Mouse (Mus musculus) forebrain, postnatal 0 days (tissue): Measurements from ENCODE around the gene Efna1. TPM values are rescaled to one million over a fixed set of nuclear protein-coding genes. Genes with fewer than 3 reads are reported as not detected.

Source experiments
- ATAC-seq: fragments of 200-750 bp; cut with Nextera tagmentation; 2 replicates; pipeline ENCODE4 v1.8.0; 2017; ENCODE audit warnings: mild to moderate bottlenecking, moderate library complexity
- DNase-seq: peaks from one replicate; pipeline ENCODE4 v3.0.0-alpha.2; 2015
- H3K27ac ChIP-seq: fragments of 300-500 bp; sonication (generic); 2 replicates; pipeline ENCODE4 v1.5.1; 2014; ENCODE audit warnings: low read depth, mild to moderate bottlenecking, antibody characterized with exemption, low read length, moderate library complexity, mixed read lengths
- H3K27me3 ChIP-seq: fragments of 300-500 bp; sonication (generic); 2 replicates; pipeline ENCODE4 v1.6.1; 2014; ENCODE audit warnings: mild to moderate bottlenecking, low read length, mixed read lengths; ENCODE audit not compliant: insufficient read depth
- H3K36me3 ChIP-seq: fragments of 300-500 bp; sonication (generic); 2 replicates; pipeline ENCODE4 v1.6.1; 2014; ENCODE audit warnings: mild to moderate bottlenecking, moderate library complexity; ENCODE audit not compliant: insufficient read depth
- H3K4me1 ChIP-seq: fragments of 300-500 bp; sonication (generic); 2 replicates; pipeline ENCODE4 v1.6.1; 2014; ENCODE audit warnings: antibody characterized with exemption; ENCODE audit not compliant: insufficient read depth
- H3K4me2 ChIP-seq: fragments of 300-500 bp; sonication (generic); 2 replicates; pipeline ENCODE4 v1.6.1; 2014; ENCODE audit warnings: low read depth, mild to moderate bottlenecking, moderate library complexity
- H3K4me3 ChIP-seq: fragments of 300-500 bp; sonication (generic); 2 replicates; pipeline ENCODE4 v1.5.1; 2014; ENCODE audit warnings: low read depth, low read length, mixed read lengths
- H3K9ac ChIP-seq: fragments of 300-500 bp; sonication (generic); 2 replicates; pipeline ENCODE4 v1.6.1; 2014; ENCODE audit warnings: mild to moderate bottlenecking
- H3K9me3 ChIP-seq: fragments of 300-500 bp; sonication (generic); 2 replicates; pipeline ENCODE4 v1.6.1; 2016; ENCODE audit warnings: low read length
- CTCF ChIP-seq: sonication (generic); IDR thresholded peaks from 2 replicates; pipeline ENCODE4 v1.5.1; 2016; ENCODE audit warnings: antibody characterized with exemption, control low read depth, low read depth
- WGBS: fragments of 180-500 bp; shearing (Covaris S2); extraction: QIAGEN DNeasy Blood & Tissue Kit; methylation state at CpG from one replicate; pipeline ENCODE4 v1.1.7; 2014; 5-methylcytosine and 5-hydroxymethylcytosine counted together
- polyA plus RNA-seq: library from polyadenylated mRNA; unstranded; fragments of >200 nt; fragmentation: Nextera tagmentation; extraction: Ambion mirVana; gene quantifications from 2 replicates; pipeline ENCODE4 v1.2.1, GENCODE M21; 2015
- total RNA-seq: library from RNA; depleted of rRNA; stranded (reverse); fragments of >200 nt; gene quantifications from 2 replicates; pipeline ENCODE4 v1.2.3, GENCODE M21; 2014

Gene Efna1
- total and polyA plus RNA-seq, 2 experiments from 2014 or later, result 8.4 to 11.1 TPM

DNA sequence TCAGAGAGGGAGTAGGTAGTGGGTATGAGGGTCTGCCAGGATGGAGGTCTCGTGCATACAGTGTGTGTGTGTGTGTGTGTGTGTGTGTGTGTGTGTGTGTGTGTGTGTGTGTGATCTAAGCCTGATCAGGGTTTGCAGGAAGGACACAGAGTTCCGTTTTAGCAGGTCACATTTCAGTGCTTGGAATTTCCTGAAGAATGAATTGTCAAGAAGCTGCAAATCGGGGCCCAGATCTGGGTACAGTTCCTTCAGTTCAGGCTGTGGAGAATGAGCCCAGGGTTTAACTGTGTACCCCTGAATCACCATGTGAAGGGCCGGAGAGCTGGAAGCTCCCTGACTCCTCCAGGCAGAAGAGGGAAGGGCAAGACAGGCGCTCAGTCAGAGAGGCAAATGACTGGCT, 6.3 kb upstream of the Efna1 start:
- H3K36me3 ChIP-seq, result no peaks in the 10 kb centered on the region
- 64% methylated on average over 5 of the region's 5 CpGs for WGBS
- H3K27ac ChIP-seq, result no peak overlapping the region
- H3K9ac ChIP-seq, result no peak overlapping the region
- no peaks in the 10 kb centered on the region for H3K27me3 ChIP-seq
- no peaks in the 10 kb centered on the region for H3K4me1 ChIP-seq
- no peak for ATAC-seq
- H3K9me3 ChIP-seq, result no peaks in the 10 kb centered on the region
- no peak overlapping the region for H3K4me3 ChIP-seq
- no peak for TF ChIP-seq CTCF
- no peak for DNase-seq
- no peak overlapping the region for H3K4me2 ChIP-seq

DNA sequence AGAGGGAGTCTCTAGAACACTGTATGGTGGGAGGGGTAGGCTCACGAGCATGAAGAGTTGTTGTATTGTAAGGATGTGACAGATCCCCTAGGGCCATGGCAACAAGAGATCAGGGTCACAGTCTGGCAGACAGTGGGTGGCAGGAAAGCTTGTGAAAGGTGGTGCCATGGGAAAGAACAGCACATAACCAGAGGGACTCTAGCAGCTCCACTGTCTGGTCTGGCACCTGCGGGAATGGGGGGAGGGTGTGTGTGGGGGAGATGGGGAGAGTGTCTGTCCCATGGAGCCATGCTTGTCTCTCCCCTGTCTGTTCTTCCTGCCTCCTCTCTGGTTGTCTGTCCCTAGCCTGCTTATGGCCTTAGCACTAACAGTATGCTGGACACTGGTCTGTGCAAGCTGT, 4.6 kb upstream of the Efna1 start:
- ATAC-seq (no peak), DNase-seq (no peak)
- H3K9ac ChIP-seq, result no peak overlapping the region
- TF ChIP-seq CTCF, result no peak
- no peaks in the 10 kb centered on the region for H3K36me3 ChIP-seq
- H3K27me3 ChIP-seq, result no peaks in the 10 kb centered on the region
- no peak overlapping the region for H3K27ac ChIP-seq
- no peak overlapping the region for H3K4me3 ChIP-seq
- 50% methylated on average over 2 of the region's 2 CpGs for WGBS
- H3K9me3 ChIP-seq, result no peaks in the 10 kb centered on the region
- 0 out of 2 replicates have a peak, but pooled peaks cover 5% of the 10 kb centered on the region for H3K4me1 ChIP-seq
- no peak overlapping the region for H3K4me2 ChIP-seq

DNA sequence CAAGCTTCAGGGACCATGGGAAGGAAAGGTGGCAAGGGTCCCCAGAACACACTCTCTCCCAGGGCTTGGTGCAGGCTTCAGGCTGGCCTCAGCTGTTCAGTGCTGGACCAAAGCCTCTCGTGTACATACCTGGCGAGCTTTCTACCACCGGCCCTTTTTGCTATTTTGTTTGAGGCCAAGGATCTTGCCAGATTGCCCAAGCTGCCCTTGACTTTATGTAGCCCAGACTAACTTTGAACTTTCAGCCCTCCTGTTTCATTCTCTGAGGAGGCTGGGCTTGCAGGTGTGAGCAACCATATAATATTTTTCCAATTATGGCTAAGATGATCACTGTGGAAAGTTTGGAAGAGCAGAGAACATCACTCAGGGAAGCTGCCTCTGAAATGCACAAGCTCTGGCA, 3.3 kb upstream of the Efna1 start:
- ATAC-seq (no peak), DNase-seq (no peak)
- Histone ChIP-seq H3K4me1 (0 out of 2 replicates have a peak, but pooled peaks cover 5% of the 10 kb centered on the region), H3K27ac (no peak overlapping the region), H3K36me3 (no peaks in the 10 kb centered on the region), H3K4me2 (no peak overlapping the region), H3K27me3 (no peaks in the 10 kb centered on the region), H3K4me3 (no peak overlapping the region), H3K9me3 (no peaks in the 10 kb centered on the region), H3K9ac (no peak overlapping the region)
- TF ChIP-seq CTCF, result no peak
- 95% methylated on average over 3 of the region's 3 CpGs for WGBS

DNA sequence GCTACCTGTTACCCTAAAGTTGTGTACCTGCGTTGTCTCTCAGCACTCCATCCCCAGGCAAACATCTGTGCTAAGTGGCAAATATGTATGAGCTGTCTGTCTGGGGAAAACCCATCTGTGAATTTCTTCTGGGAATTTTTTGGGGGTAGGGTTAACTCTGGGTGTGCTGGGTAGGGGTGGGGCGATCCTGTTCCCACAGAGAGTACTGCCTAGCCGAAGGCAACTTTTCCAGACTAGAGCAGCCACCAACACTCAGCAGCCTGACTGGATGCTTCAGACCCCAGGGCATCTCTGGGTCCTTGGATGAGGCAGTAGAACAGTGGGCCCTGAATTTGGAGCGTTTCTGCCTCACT, 1.3 kb upstream of the Efna1 start:
- H3K4me1 ChIP-seq, result 0 out of 2 replicates have a peak, but pooled peaks cover 9% of the 10 kb centered on the region
- H3K4me3 ChIP-seq, result no peak overlapping the region
- no peaks in the 10 kb centered on the region for H3K9me3 ChIP-seq
- H3K27ac ChIP-seq, result no peak overlapping the region
- 0 out of 2 replicates have a peak overlapping the region, but pooled peaks have one; percentile 23 for H3K9ac ChIP-seq
- no peak for ATAC-seq
- no peaks in the 10 kb centered on the region for H3K27me3 ChIP-seq
- DNase-seq, result no peak
- H3K4me2 ChIP-seq, result no peak overlapping the region
- 17% methylated on average over 4 of the region's 4 CpGs for WGBS
- no peak for TF ChIP-seq CTCF
- H3K36me3 ChIP-seq, result no peaks in the 10 kb centered on the region

DNA sequence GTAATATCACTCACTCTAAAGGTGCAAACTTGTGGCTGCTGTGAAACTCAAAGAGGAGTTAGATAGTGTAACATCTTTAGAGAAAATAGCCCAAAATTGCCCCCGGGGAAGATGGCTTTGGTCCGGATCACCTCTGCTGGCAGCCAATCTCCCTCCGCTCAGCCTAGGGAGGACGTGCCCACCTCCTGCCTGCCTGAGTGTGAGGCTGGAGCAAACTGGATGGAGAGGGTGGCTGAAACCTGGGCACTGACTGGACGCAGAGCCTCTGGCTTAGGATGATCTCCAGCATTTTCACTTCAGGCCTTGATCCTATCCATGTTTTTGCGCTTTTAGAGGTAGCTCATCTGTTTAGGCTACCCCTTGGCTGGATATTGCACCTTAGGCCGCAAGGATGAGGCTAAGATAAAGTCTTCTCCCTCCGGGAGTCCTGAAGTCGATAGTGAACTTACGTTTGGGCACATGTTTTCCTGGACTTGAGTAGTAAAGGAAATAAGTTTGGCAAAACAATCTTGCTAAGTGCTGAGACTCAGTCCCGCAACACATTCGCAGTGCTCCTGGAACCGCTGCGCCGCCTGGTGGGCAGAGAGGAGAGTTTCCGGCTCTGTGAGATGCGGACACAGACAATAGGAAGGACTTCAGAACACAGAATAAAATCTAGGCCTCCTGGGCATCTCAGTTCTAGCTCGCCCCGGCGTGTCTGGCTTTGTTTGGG, 793 bp upstream of the Efna1 start:
- Histone ChIP-seq H3K4me2 (peak overlapping the region; percentile 91), H3K9me3 (no peaks in the 10 kb centered on the region), H3K4me3 (peak overlapping the region; percentile 49; the same call in 1 of the 2 replicates), H3K4me1 (0 out of 2 replicates have a peak, but pooled peaks cover 9% of the 10 kb centered on the region), H3K27me3 (no peaks in the 10 kb centered on the region), H3K9ac (0 out of 2 replicates have a peak overlapping the region, but pooled peaks have one; percentile 23), H3K27ac (no peak overlapping the region), H3K36me3 (no peaks in the 10 kb centered on the region)
- DNase-seq, result peak; percentile 89
- no peak for ATAC-seq
- WGBS, result 12% methylated on average over 20 of the region's 20 CpGs
- TF ChIP-seq CTCF, result peak; percentile 92

DNA sequence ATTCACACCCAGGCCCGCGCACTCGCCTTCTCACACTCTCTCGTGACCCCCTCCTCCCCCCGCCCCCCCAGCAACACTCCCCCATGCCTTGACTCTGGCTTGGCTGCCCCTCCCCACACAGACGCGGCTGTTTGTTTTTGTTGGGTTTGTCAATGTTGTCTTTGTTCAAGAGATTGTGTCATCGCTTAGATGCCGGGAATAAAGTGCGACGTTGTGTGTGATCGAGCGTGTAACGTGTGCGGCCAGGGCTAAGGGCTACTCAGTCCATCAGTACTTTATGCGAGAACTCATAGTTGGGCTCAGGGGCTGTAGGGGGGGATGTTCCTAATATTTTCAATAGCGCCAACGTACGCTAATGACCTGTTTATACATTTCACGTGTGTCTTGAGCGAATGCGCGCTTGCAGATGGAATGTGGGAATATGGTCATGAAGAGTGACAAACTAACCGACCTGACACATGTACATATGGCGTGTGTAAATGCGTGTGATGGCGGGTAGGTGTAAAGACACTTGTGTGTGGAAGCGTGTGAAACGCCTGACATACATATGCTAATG, 814 bp downstream of the Efna1 start:
- Histone ChIP-seq H3K4me3 (peak overlapping the region; percentile 49), H3K4me1 (0 out of 2 replicates have a peak, but pooled peaks cover 9% of the 10 kb centered on the region), H3K4me2 (peak overlapping the region; percentile 91), H3K9ac (peak overlapping the region; percentile 59), H3K9me3 (no peaks in the 10 kb centered on the region), H3K27ac (peak overlapping the region; percentile 57; the same call in 1 of the 2 replicates), H3K36me3 (no peaks in the 10 kb centered on the region), H3K27me3 (no peaks in the 10 kb centered on the region)
- ATAC-seq, result peak; percentile 50
- TF ChIP-seq CTCF, result no peak; the same call in 1 of the 2 replicates
- peak; percentile 49 for DNase-seq
- WGBS, result 1% methylated on average over 28 of the region's 29 CpGs

DNA sequence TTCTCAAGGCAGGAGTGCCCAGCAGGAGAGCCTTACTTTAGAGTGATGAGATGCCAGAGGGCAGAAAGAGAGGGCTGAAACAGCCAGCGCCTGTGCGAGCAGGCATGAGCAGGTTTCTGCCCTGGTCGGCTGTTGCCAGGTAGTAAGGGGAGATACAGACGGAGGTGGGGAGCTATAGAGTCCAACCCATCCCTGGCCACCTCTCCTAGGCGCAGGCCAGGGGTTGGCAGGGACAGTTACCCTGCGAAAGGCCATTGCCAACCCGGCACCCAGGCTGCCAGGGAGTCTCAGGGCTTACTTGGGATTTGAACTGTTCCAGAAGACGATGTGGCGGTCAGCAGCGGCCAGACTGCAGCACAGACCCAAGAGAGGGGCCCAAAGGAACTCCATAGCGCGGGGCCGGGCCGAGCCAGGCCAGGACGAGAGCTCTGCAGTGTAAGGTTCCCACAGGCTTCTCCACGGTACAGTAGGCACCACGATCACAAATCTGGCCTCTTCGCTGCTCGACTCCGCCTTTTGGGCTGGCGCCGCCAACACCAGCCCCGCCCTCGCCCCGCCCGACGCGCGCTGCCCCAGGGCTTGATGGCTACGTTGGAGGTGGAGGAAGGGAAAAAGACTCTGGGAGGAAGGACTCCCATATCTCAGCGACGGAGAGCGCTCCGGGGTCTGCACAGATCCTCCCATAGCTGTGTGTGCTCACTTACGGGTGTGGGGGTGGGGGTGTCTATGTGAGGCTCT, 1.6 kb downstream of the Efna1 start:
- H3K36me3 ChIP-seq, result no peaks in the 10 kb centered on the region
- 0 out of 2 replicates have a peak, but pooled peaks cover 9% of the 10 kb centered on the region for H3K4me1 ChIP-seq
- TF ChIP-seq CTCF, result no peak
- peak overlapping the region; percentile 57 for H3K27ac ChIP-seq
- no peaks in the 10 kb centered on the region for H3K9me3 ChIP-seq
- peak overlapping the region; percentile 49 for H3K4me3 ChIP-seq
- peak overlapping the region; percentile 91 for H3K4me2 ChIP-seq
- WGBS, result 2% methylated on average over 35 of the region's 35 CpGs
- no peaks in the 10 kb centered on the region for H3K27me3 ChIP-seq
- DNase-seq (peak; percentile 79), ATAC-seq (peak; percentile 79)
- peak overlapping the region; percentile 59 for H3K9ac ChIP-seq
